Comparison of ENCODE assay signal across 28 mouse cellular contexts in genomic region chrX:134208491-134208890, GRCm38 (mm10). TPM values are rescaled to one million over a fixed set of nuclear protein-coding genes. Genes with fewer than 3 reads are reported as not detected.
DNase-seq lines count a peak whose midpoint lies in the region; ATAC-seq and TF ChIP-seq lines count a peak whose summit lies in the region.
"Had no signal": no experiment of that assay in that cellular context is flagged by ENCODE, and none has a peak within 500 bp of the region (broad histone marks: within the 10 kb centered on the region; RNA-seq: fewer than 3 reads in every experiment).

No protein-coding gene starts in this region.

- TF ChIP-seq EP300 in liver, embryonic 14.5 days (IDR thresholded peaks at IDR 0.05; ENCODE audit: low read depth): peak; percentile 26; the same call in 1 of the 2 replicates

- H3K4me1 ChIP-seq in liver, embryonic 11.5 days (replicated peaks; ENCODE audit: control insufficient read depth, insufficient read depth, low read length): no peaks in the 10 kb centered on the region
- 0 out of 4 replicates have a peak, but pooled peaks cover 0 to 2% of the 10 kb centered on the region in 2 experiments for H3K4me1 ChIP-seq in liver, embryonic 14.5 days (replicated peaks; ENCODE audit: control insufficient read depth in 2 of 2, insufficient read depth in 2 of 2, low read length in 1 of 2)
- H3K4me1 ChIP-seq: embryonic facial prominence, embryonic 12.5 days; forebrain, embryonic 13.5 days; heart, embryonic 13.5 days; hindbrain, embryonic 12.5 days had no signal

- no peak for DNase-seq in liver, embryonic 11.5 days (ENCODE audit: low spot score)
- DNase-seq in liver: no peak
- DNase-seq in liver, embryonic 14.5 days (ENCODE audit: low read depth in 3 of 3, low spot score in 3 of 3): peak; percentile 13 to 29 (median 23)
- DNase-seq in cerebellum, postnatal 36 days: no peak
- DNase-seq in layer of hippocampus, adult 18-20 months (ENCODE audit: low spot score in 2 of 2): no peak
- DNase-seq in heart, postnatal 14 days: no peak
- DNase-seq: adrenal gland, postnatal 14 days; B cell, adult 2 months; cerebellum, adult 2 months; cerebellum, postnatal 10 days; gastrocnemius, adult 2 months; gastrocnemius, postnatal 36 days; heart, adult 11 months; heart, postnatal 4 days had no signal

- H3K9ac ChIP-seq in liver, embryonic 11.5 days (ENCODE audit: low read depth, low read length): no peak overlapping the region
- no peak overlapping the region for H3K9ac ChIP-seq in liver, embryonic 14.5 days (replicated peaks)
- H3K9ac ChIP-seq: embryonic facial prominence, embryonic 12.5 days; forebrain, embryonic 13.5 days; heart, embryonic 13.5 days; hindbrain, embryonic 12.5 days had no signal

- H3K4me3 ChIP-seq in liver, embryonic 11.5 days (ENCODE audit: low read depth, low read length): no peak overlapping the region
- no peak overlapping the region for H3K4me3 ChIP-seq in liver, embryonic 14.5 days (ENCODE audit: insufficient read depth in 1 of 2, low read depth in 2 of 2, low read length in 2 of 2)
- H3K4me3 ChIP-seq: embryonic facial prominence, embryonic 12.5 days; forebrain, embryonic 13.5 days; gastrocnemius, adult 2 months; heart, embryonic 13.5 days; hindbrain, embryonic 12.5 days had no signal

- 64% methylated on average over 2 of the region's 2 CpGs for WGBS in liver, embryonic 11.5 days
- WGBS in liver, embryonic 14.5 days (ENCODE audit: insufficient replicate concordance): 46% methylated on average over 2 of the region's 2 CpGs

- H3K9me3 ChIP-seq in liver, embryonic 11.5 days (ENCODE audit: control insufficient read depth, low read length): no peaks in the 10 kb centered on the region
- H3K9me3 ChIP-seq in liver, embryonic 14.5 days (ENCODE audit: control insufficient read depth, low read length): no peaks in the 10 kb centered on the region
- H3K9me3 ChIP-seq: embryonic facial prominence, embryonic 12.5 days; forebrain, embryonic 13.5 days; G1E; heart, embryonic 13.5 days; hindbrain, embryonic 12.5 days had no signal

- TF ChIP-seq CTCF in liver, embryonic 14.5 days (IDR thresholded peaks at IDR 0.05; ENCODE audit: low read depth): no peak

- intact Hi-C loops in heart, postnatal 14 days (cut with DNase I): no loop called here

- H3K27me3 ChIP-seq in liver, embryonic 11.5 days (replicated peaks; ENCODE audit: control insufficient read depth, insufficient read depth, low read length): no peaks in the 10 kb centered on the region
- H3K27me3 ChIP-seq in liver, embryonic 14.5 days (ENCODE audit: control insufficient read depth, insufficient read depth, low read length): no peaks in the 10 kb centered on the region
- H3K27me3 ChIP-seq: embryonic facial prominence, embryonic 12.5 days; forebrain, embryonic 13.5 days; heart, embryonic 13.5 days; hindbrain, embryonic 12.5 days had no signal

- no peak overlapping the region for H3K27ac ChIP-seq in liver, embryonic 11.5 days (ENCODE audit: low read depth, low read length)
- H3K27ac ChIP-seq in liver, embryonic 14.5 days: no peak overlapping the region; the same call in 1 of the 2 replicates
- H3K27ac ChIP-seq: embryonic facial prominence, embryonic 12.5 days; forebrain, embryonic 13.5 days; gastrocnemius, adult 2 months; heart, embryonic 13.5 days; hindbrain, embryonic 12.5 days had no signal

- ATAC-seq in liver, embryonic 11.5 days (replicated peaks; ENCODE audit: low FRiP score): peak; percentile 86
- 0 out of 2 replicates have a peak, but pooled peaks have one; percentile 32 for ATAC-seq in common myeloid progenitor, adult 5-6 weeks (replicated peaks; ENCODE audit: low read depth, poor library complexity, severe bottlenecking)
- peak; percentile 89 for ATAC-seq in liver, embryonic 14.5 days (ENCODE audit: insufficient read depth)
- ATAC-seq in megakaryocyte-erythroid progenitor cell, adult 5-6 weeks (replicated peaks; ENCODE audit: low FRiP score, low TSS enrichment, poor library complexity, severe bottlenecking): peak; percentile 87
- ATAC-seq: activated CD4-positive, CD25-positive, alpha-beta regulatory T cell, adult 4 months; CD4-positive, CD25-positive, alpha-beta regulatory T cell, adult 4 months; forebrain, embryonic 13.5 days; hindbrain, embryonic 16.5 days; Patski had no signal

- H3K36me3 ChIP-seq in liver, embryonic 11.5 days (ENCODE audit: control insufficient read depth, insufficient read depth, low read length): no peaks in the 10 kb centered on the region
- no peaks in the 10 kb centered on the region for H3K36me3 ChIP-seq in liver, embryonic 14.5 days (replicated peaks; ENCODE audit: control insufficient read depth, insufficient read depth, low read depth)
- H3K36me3 ChIP-seq: embryonic facial prominence, embryonic 12.5 days; hindbrain, embryonic 12.5 days had no signal

- H3K4me2 ChIP-seq in liver, embryonic 11.5 days: no peak overlapping the region
- H3K4me2 ChIP-seq in liver, embryonic 14.5 days (ENCODE audit: low read depth): no peak overlapping the region
- H3K4me2 ChIP-seq: embryonic facial prominence, embryonic 12.5 days; forebrain, embryonic 13.5 days; heart, embryonic 13.5 days; hindbrain, embryonic 12.5 days had no signal

RNA-seq across cellular contexts. Expression of gene Nox1, which starts 13.3 kb away (rescaled TPM):
- 0.07 and 0.34 TPM in 2 replicates for polyA plus RNA-seq in liver, embryonic 11.5 days (2014; fragmentation: Nextera tagmentation; extraction: Ambion mirVana)
- 0.15 and 0.27 TPM in 2 replicates for total RNA-seq in common myeloid progenitor, adult 5-6 weeks (2017)
- polyA plus RNA-seq in liver, embryonic 14.5 days (2012; rRNA removed): not detected in 2 replicates
- 0.06 TPM in 1 of 2 replicates, not detected in the other for polyA plus RNA-seq in liver, embryonic 14.5 days (2014; fragmentation: Nextera tagmentation; extraction: Ambion mirVana)
- 0.22 TPM in 1 of 2 replicates, not detected in the other for total RNA-seq in megakaryocyte-erythroid progenitor cell, adult 5-6 weeks (2014; fragmentation: Nextera tagmentation)
- not detected in 2 replicates for total RNA-seq in megakaryocyte-erythroid progenitor cell, adult 5-6 weeks (2017)
- not detected for total RNA-seq in layer of hippocampus, adult 18-20 months (2021)
- not detected for total RNA-seq in heart, postnatal 14 days (2021)
- total RNA-seq: adrenal gland, adult 18-20 months had no signal
- polyA plus RNA-seq: embryonic facial prominence, embryonic 12.5 days; G1E had no signal

RNA-seq across cellular contexts. Expression of gene Arl13a, which starts 21.2 kb away (rescaled TPM):
- polyA plus RNA-seq in liver, embryonic 11.5 days (2014; fragmentation: Nextera tagmentation; extraction: Ambion mirVana): not detected in 2 replicates
- total RNA-seq in common myeloid progenitor, adult 5-6 weeks (2017): not detected in 2 replicates
- not detected in 2 replicates for polyA plus RNA-seq in liver, embryonic 14.5 days (2012; rRNA removed)
- not detected in 2 replicates for polyA plus RNA-seq in liver, embryonic 14.5 days (2014; fragmentation: Nextera tagmentation; extraction: Ambion mirVana)
- not detected in 2 replicates for total RNA-seq in megakaryocyte-erythroid progenitor cell, adult 5-6 weeks (2014; fragmentation: Nextera tagmentation)
- not detected in 2 replicates for total RNA-seq in megakaryocyte-erythroid progenitor cell, adult 5-6 weeks (2017)
- not detected for total RNA-seq in layer of hippocampus, adult 18-20 months (2021)
- total RNA-seq in heart, postnatal 14 days (2021): not detected
- total RNA-seq: adrenal gland, adult 18-20 months; adrenal gland, postnatal 14 days; G1E; gastrocnemius, adult 2 months; gastrocnemius, postnatal 36 days; heart, postnatal 4 days had no signal
- polyA plus RNA-seq: CD4-positive, CD25-positive, alpha-beta regulatory T cell, adult 4 months; cerebellum, adult 2 months; cortical plate, adult 2 months; embryonic facial prominence, embryonic 12.5 days; forebrain, embryonic 13.5 days; G1E; heart, embryonic 13.5 days; heart, postnatal 0 days; hindbrain, embryonic 12.5 days; hindbrain, embryonic 16.5 days; Patski had no signal

RNA-seq across cellular contexts. Expression of gene Xkrx, which starts 46.6 kb away (rescaled TPM):
- 0.06 TPM in 1 of 2 replicates, not detected in the other for polyA plus RNA-seq in liver, embryonic 11.5 days (2014; fragmentation: Nextera tagmentation; extraction: Ambion mirVana)
- total RNA-seq in common myeloid progenitor, adult 5-6 weeks (2017): not detected in 2 replicates
- polyA plus RNA-seq in liver, embryonic 14.5 days (2012; rRNA removed): 0.03 and 0.04 TPM in 2 replicates
- 0.06 TPM in 1 of 2 replicates, not detected in the other for polyA plus RNA-seq in liver, embryonic 14.5 days (2014; fragmentation: Nextera tagmentation; extraction: Ambion mirVana)
- 1.1 TPM in 1 of 2 replicates, not detected in the other for total RNA-seq in megakaryocyte-erythroid progenitor cell, adult 5-6 weeks (2014; fragmentation: Nextera tagmentation)
- not detected in 2 replicates for total RNA-seq in megakaryocyte-erythroid progenitor cell, adult 5-6 weeks (2017)
- 1 to 10 TPM in 1 of 2 experiments, under 1 TPM in 1; 0.43 to 1.1 TPM for total RNA-seq in layer of hippocampus, adult 18-20 months (2021)
- total RNA-seq in heart, postnatal 14 days (2021): 1 to 10 TPM; 1.1 TPM
- polyA plus RNA-seq: G1E had no signal

Comparison
In these comparisons a context has a peak if more than half of its experiments do, and no peak if none do; other contexts are left out.
1. DNase-seq: peak in liver, embryonic 14.5 days (3 of 3); none in liver, embryonic 11.5 days (single experiment), liver (single experiment), cerebellum, postnatal 36 days (0 of 2), layer of hippocampus, adult 18-20 months (0 of 2) and heart, postnatal 14 days (0 of 2).
2. ATAC-seq: peak in every context shown above with its lines; median percentile 89 in liver, embryonic 14.5 days; 87 in megakaryocyte-erythroid progenitor cell, adult 5-6 weeks; 86 in liver, embryonic 11.5 days; 32 in common myeloid progenitor, adult 5-6 weeks.